Mouse (Mus musculus) MEL (cell line): ENCODE results near the gene Ahcy. TPM values are rescaled to one million over a fixed set of nuclear protein-coding genes. Genes with fewer than 3 reads are reported as not detected.

ENCODE experiments used
- DNase-seq: peaks from one replicate; pipeline ENCODE4 v3.0.0; 2011; ENCODE audit warnings: low read depth, low spot score
- H3K27ac ChIP-seq: 2 replicates; pipeline ENCODE4 v1.5.1; 2012; ENCODE audit warnings: low read depth, mild to moderate bottlenecking, control low read depth, low read length, moderate library complexity; ENCODE audit not compliant: control insufficient read depth
- H3K27me3 ChIP-seq, 2 experiments: fragments of 150-350 bp in 1 of 2; sonication (generic) in 1 of 2; 2 replicates each; pipeline ENCODE4 v1.6.1; 2012; ENCODE audit warnings: low read length in 2 of 2, mild to moderate bottlenecking in 2 of 2, improper control_type of control experiment in 1 of 2, moderate library complexity in 1 of 2; ENCODE audit not compliant: insufficient read depth in 2 of 2, control insufficient read depth in 1 of 2
- H3K36me3 ChIP-seq, 2 experiments: 2 replicates each; pipeline ENCODE4 v1.6.1; 2012 to 2014; ENCODE audit warnings: low read length in 2 of 2, improper control_type of control experiment in 1 of 2, inconsistent platforms in 1 of 2, mild to moderate bottlenecking in 1 of 2; ENCODE audit not compliant: insufficient read depth in 2 of 2, control insufficient read depth in 1 of 2
- H3K4me1 ChIP-seq, 2 experiments: fragments of 150-350 bp in 1 of 2; sonication (generic) in 1 of 2; 2 replicates each; pipeline ENCODE4 v1.6.1; 2012; ENCODE audit warnings: low read length in 2 of 2, improper control_type of control experiment in 1 of 2, mild to moderate bottlenecking in 1 of 2; ENCODE audit not compliant: insufficient read depth in 2 of 2, control insufficient read depth in 1 of 2
- H3K4me3 ChIP-seq, 2 experiments: fragments of 150-350 bp in 1 of 2; sonication (generic) in 1 of 2; 2 replicates each; pipeline ENCODE4 v1.5.1; 2012; ENCODE audit warnings: low read depth in 2 of 2, low read length in 2 of 2, mild to moderate bottlenecking in 2 of 2, moderate library complexity in 2 of 2, control low read depth in 1 of 2, improper control_type of control experiment in 1 of 2; ENCODE audit not compliant: control insufficient read depth in 1 of 2, insufficient read depth in 1 of 2
- H3K79me2 ChIP-seq: 2 replicates; pipeline ENCODE4 v1.6.1; 2012; ENCODE audit warnings: mild to moderate bottlenecking, low read length, moderate library complexity; ENCODE audit not compliant: control insufficient read depth, poor library complexity, insufficient read depth
- H3K9ac ChIP-seq: 2 replicates; pipeline ENCODE4 v1.6.1; 2012; ENCODE audit warnings: low read depth, mild to moderate bottlenecking, control low read depth, low read length, moderate library complexity; ENCODE audit not compliant: control insufficient read depth, poor library complexity, severe bottlenecking
- H3K9me3 ChIP-seq: fragments of 150-350 bp; sonication (generic); replicated peaks from 2 replicates; pipeline ENCODE4 v1.6.1; 2012; ENCODE audit warnings: mild to moderate bottlenecking, low read length, improper control_type of control experiment, moderate library complexity; ENCODE audit not compliant: insufficient read depth
- BHLHE40 ChIP-seq: IDR thresholded peaks from 2 replicates; pipeline ENCODE4 v1.6.1; 2012; ENCODE audit warnings: low read depth, mild to moderate bottlenecking, inconsistent platforms, low read length, improper control_type of control experiment, borderline replicate concordance
- CTCF ChIP-seq, 3 experiments: IDR thresholded peaks in 2 of 3; conservative IDR thresholded peaks in 1 of 3; 2 replicates each; pipeline ENCODE4 v1.5.1; 2011 to 2012; ENCODE audit warnings: low read length in 3 of 3, low read depth in 2 of 3, mild to moderate bottlenecking in 2 of 3, improper control_type of control experiment in 1 of 3, inconsistent platforms in 1 of 3, mixed read lengths in 1 of 3, moderate library complexity in 1 of 3; ENCODE audit not compliant: control insufficient read depth in 1 of 3, insufficient read depth in 1 of 3, poor library complexity in 1 of 3, severe bottlenecking in 1 of 3
- E2F4 ChIP-seq: IDR thresholded peaks from 2 replicates; pipeline ENCODE4 v1.6.1; 2011; ENCODE audit warnings: low read depth, low read length, improper control_type of control experiment, borderline replicate concordance
- EP300 ChIP-seq, 2 experiments: IDR thresholded peaks; 2 replicates each; pipeline ENCODE4 v1.6.1; 2011; ENCODE audit warnings: improper control_type of control experiment in 2 of 2, low read length in 2 of 2, low read depth in 1 of 2, mild to moderate bottlenecking in 1 of 2
- ETS1 ChIP-seq: IDR thresholded peaks from 2 replicates; pipeline ENCODE4 v1.6.1; 2012; ENCODE audit warnings: low read depth, mild to moderate bottlenecking, inconsistent platforms, low read length, improper control_type of control experiment, moderate library complexity
- GATA1 ChIP-seq: IDR thresholded peaks from 2 replicates; pipeline ENCODE4 v1.6.1; 2011; ENCODE audit warnings: low read depth, low read length, improper control_type of control experiment
- JUND ChIP-seq: IDR thresholded peaks from 2 replicates; pipeline ENCODE4 v1.6.1; 2011; ENCODE audit warnings: low read depth, mild to moderate bottlenecking, improper control_type of control experiment, low read length
- MAX ChIP-seq: IDR thresholded peaks from 2 replicates; pipeline ENCODE4 v1.6.1; 2011; ENCODE audit warnings: low read length, improper control_type of control experiment
- MAZ ChIP-seq: IDR thresholded peaks from 2 replicates; pipeline ENCODE4 v1.6.1; 2012; ENCODE audit warnings: low read depth, mild to moderate bottlenecking, inconsistent platforms, low read length, improper control_type of control experiment
- MYC ChIP-seq: IDR thresholded peaks from 2 replicates; pipeline ENCODE4 v1.6.1; 2011; ENCODE audit warnings: low read depth, mild to moderate bottlenecking, low read length, improper control_type of control experiment, moderate library complexity
- NELFE ChIP-seq: IDR thresholded peaks from 2 replicates; pipeline ENCODE4 v1.6.1; 2011; ENCODE audit warnings: low read depth, low read length, improper control_type of control experiment
- NRF1 ChIP-seq: IDR thresholded peaks from 2 replicates; pipeline ENCODE4 v1.6.1; 2014; ENCODE audit warnings: low read depth, mild to moderate bottlenecking, inconsistent platforms, low read length, improper control_type of control experiment, moderate library complexity; ENCODE audit not compliant: poor library complexity, insufficient read depth, severe bottlenecking
- POLR2AphosphoS5 ChIP-seq: IDR thresholded peaks from 2 replicates; pipeline ENCODE4 v1.6.1; 2012; ENCODE audit warnings: low read depth, borderline replicate concordance, mild to moderate bottlenecking, inconsistent platforms, low read length, moderate library complexity, mixed read lengths
- RAD21 ChIP-seq: IDR thresholded peaks from 2 replicates; pipeline ENCODE4 v1.6.1; 2011; ENCODE audit warnings: mild to moderate bottlenecking, low read depth, low read length, improper control_type of control experiment
- SIN3A ChIP-seq: IDR thresholded peaks from 2 replicates; pipeline ENCODE4 v1.6.1; 2012; ENCODE audit warnings: low read length, improper control_type of control experiment, inconsistent platforms
- SMC3 ChIP-seq: IDR thresholded peaks from 2 replicates; pipeline ENCODE4 v1.6.1; 2011; ENCODE audit warnings: low read depth, low read length, improper control_type of control experiment
- TAL1 ChIP-seq: IDR thresholded peaks from 2 replicates; pipeline ENCODE4 v1.6.1; 2012; ENCODE audit warnings: mild to moderate bottlenecking, inconsistent platforms, low read length, moderate library complexity, mixed read lengths
- USF1 ChIP-seq: IDR thresholded peaks from 2 replicates; pipeline ENCODE4 v1.6.1; 2014; ENCODE audit warnings: low read depth, mild to moderate bottlenecking, inconsistent platforms, low read length, improper control_type of control experiment, moderate library complexity
- ZC3H11A ChIP-seq: IDR thresholded peaks from 2 replicates; pipeline ENCODE4 v1.6.1; 2012; ENCODE audit warnings: low read depth, mild to moderate bottlenecking, inconsistent platforms, low read length, improper control_type of control experiment
- ZMIZ1 ChIP-seq: IDR thresholded peaks from 2 replicates; pipeline ENCODE4 v1.6.1; 2012; ENCODE audit warnings: low read depth, mild to moderate bottlenecking, inconsistent platforms, low read length, improper control_type of control experiment, moderate library complexity
- polyA plus RNA-seq, 2 experiments: library from polyadenylated mRNA; stranded (reverse) in 1 of 2; unstranded in 1 of 2; fragments of >175 nt in 1 of 2; fragments of >200 nt in 1 of 2; gene quantifications; 2 replicates each; pipeline versions ENCODE4 v1.2.1 to v1.2.4; 2012; ENCODE audit warnings: low replicate concordance in 2 of 2, low read depth in 1 of 2; ENCODE audit not compliant: insufficient read length in 2 of 2, insufficient read depth in 1 of 2, missing spikeins in 1 of 2
- total RNA-seq: library from RNA; depleted of rRNA; stranded (reverse); fragments of 300-350 nt; gene quantifications from 2 replicates; pipeline ENCODE4 v1.2.3, GENCODE M21; 2012; rRNA removed

The Ahcy gene
- total and polyA plus RNA-seq, 3 experiments: 255 to 5,082 (median 364) TPM

GRCm38 (mm10) chr2:155012991-155013390 is 61.3 kb downstream of the Ahcy start:
- peaks cover 0 to 2% of the 10 kb centered on the region in 2 experiments; a peak in 2 of 4 replicates for H3K36me3 ChIP-seq
- peaks cover 0 to 5% of the 10 kb centered on the region in 2 experiments; a peak in 1 of 4 replicates for H3K4me1 ChIP-seq
- no peak for TF ChIP-seq MAX
- no peak for TF ChIP-seq BHLHE40
- TF ChIP-seq CTCF (IDR thresholded peaks at IDR 0.05 in 2 of 3, conservative IDR thresholded peaks at IDR 0.05 in 1 of 3; ENCODE audit: control insufficient read depth in 1 of 3, insufficient read depth in 1 of 3, low read depth in 2 of 3, low read length in 3 of 3, poor library complexity in 1 of 3, severe bottlenecking in 1 of 3): no peak
- no peak for TF ChIP-seq SIN3A
- TF ChIP-seq EP300 (IDR thresholded peaks at IDR 0.05; ENCODE audit: low read depth in 1 of 2, low read length in 2 of 2): no peak
- TF ChIP-seq USF1: no peak
- TF ChIP-seq MAZ: no peak
- no peak for TF ChIP-seq POLR2AphosphoS5
- no peak for TF ChIP-seq ZMIZ1
- no peak for TF ChIP-seq NELFE
- H3K9ac ChIP-seq: no peak overlapping the region
- no peaks in the 10 kb centered on the region for H3K79me2 ChIP-seq
- no peak overlapping the region for H3K4me3 ChIP-seq
- no peaks in the 10 kb centered on the region for H3K9me3 ChIP-seq
- peaks cover 2 to 13% of the 10 kb centered on the region in 2 experiments for H3K27me3 ChIP-seq
- H3K27ac ChIP-seq: no peak overlapping the region
- DNase-seq: no peak

- H3K79me2 ChIP-seq: no peaks in the 10 kb centered on the region
- H3K4me3 ChIP-seq: no peak overlapping the region
- H3K27me3 ChIP-seq: peaks cover 2 to 13% of the 10 kb centered on the region in 2 experiments
- no peak overlapping the region for H3K27ac ChIP-seq
- peaks cover 0 to 5% of the 10 kb centered on the region in 2 experiments; a peak in 1 of 4 replicates for H3K4me1 ChIP-seq
- peak; percentile 47 for DNase-seq
- no peak overlapping the region for H3K9ac ChIP-seq
- H3K36me3 ChIP-seq: peaks cover 0 to 2% of the 10 kb centered on the region in 2 experiments; a peak in 2 of 4 replicates
- no peaks in the 10 kb centered on the region for H3K9me3 ChIP-seq
- no peak for TF ChIP-seq GATA1
- TF ChIP-seq CTCF (IDR thresholded peaks at IDR 0.05 in 2 of 3, conservative IDR thresholded peaks at IDR 0.05 in 1 of 3; ENCODE audit: control insufficient read depth in 1 of 3, insufficient read depth in 1 of 3, low read depth in 2 of 3, low read length in 3 of 3, poor library complexity in 1 of 3, severe bottlenecking in 1 of 3): no peak
- no peak for TF ChIP-seq MYC
- TF ChIP-seq SMC3: no peak
- TF ChIP-seq RAD21: no peak
- no peak for TF ChIP-seq ETS1
- TF ChIP-seq TAL1: 0 out of 2 replicates have a peak, but pooled peaks have one; percentile 17
- no peak for TF ChIP-seq NRF1
- TF ChIP-seq EP300 (IDR thresholded peaks at IDR 0.05; ENCODE audit: low read depth in 1 of 2, low read length in 2 of 2): peak; percentile 25 to 37; a peak in 1 of 4 replicates
- no peak for TF ChIP-seq ZMIZ1
- TF ChIP-seq ZC3H11A: no peak
- no peak for TF ChIP-seq MAZ
- TF ChIP-seq JUND: no peak
- TF ChIP-seq BHLHE40: no peak
- TF ChIP-seq E2F4: no peak
- TF ChIP-seq, all 39 proteins: peak for 2
Observed at GRCm38 (mm10) chr2:155011086-155011656, 63.1 kb downstream of the Ahcy start.

Other genes with a start within 250 kb of the Ahcy start
- 105 and 133 TPM in 2 replicates for gene Eif2s2, start 181.6 kb downstream of the Ahcy start, total RNA-seq
- gene Eif2s2, start 181.6 kb downstream of the Ahcy start, polyA plus RNA-seq: 100 to 1,000 TPM; 172 to 274 TPM
- gene Gm14226, start 56.2 kb downstream of the Ahcy start, total RNA-seq: 0.08 and 0.13 TPM in 2 replicates
- gene Gm14226, start 56.2 kb downstream of the Ahcy start, polyA plus RNA-seq: under 1 TPM in 1 of 2 experiments, not detected in 1; 0.07 TPM
- 18.1 and 18.3 TPM in 2 replicates for gene Itch, start 59.0 kb upstream of the Ahcy start, total RNA-seq
- 10 to 100 TPM; 15.2 to 53.6 TPM for gene Itch, start 59.0 kb upstream of the Ahcy start, polyA plus RNA-seq
- 175 and 193 TPM in 2 replicates for gene Dynlrb1, start 162.0 kb upstream of the Ahcy start, total RNA-seq
- gene Dynlrb1, start 162.0 kb upstream of the Ahcy start, polyA plus RNA-seq: 100 to 1,000 TPM in 1 of 2 experiments, not detected in 1; 329 TPM
- gene Map1lc3a, start 201.8 kb upstream of the Ahcy start, total RNA-seq: 5.4 and 11.4 TPM in 2 replicates
- 10 to 100 TPM in 1 of 2 experiments, not detected in 1; 12.4 TPM for gene Map1lc3a, start 201.8 kb upstream of the Ahcy start, polyA plus RNA-seq